Mouse (Mus musculus): ENCODE measurements around the gene 4930524B15Rik.

DNA sequence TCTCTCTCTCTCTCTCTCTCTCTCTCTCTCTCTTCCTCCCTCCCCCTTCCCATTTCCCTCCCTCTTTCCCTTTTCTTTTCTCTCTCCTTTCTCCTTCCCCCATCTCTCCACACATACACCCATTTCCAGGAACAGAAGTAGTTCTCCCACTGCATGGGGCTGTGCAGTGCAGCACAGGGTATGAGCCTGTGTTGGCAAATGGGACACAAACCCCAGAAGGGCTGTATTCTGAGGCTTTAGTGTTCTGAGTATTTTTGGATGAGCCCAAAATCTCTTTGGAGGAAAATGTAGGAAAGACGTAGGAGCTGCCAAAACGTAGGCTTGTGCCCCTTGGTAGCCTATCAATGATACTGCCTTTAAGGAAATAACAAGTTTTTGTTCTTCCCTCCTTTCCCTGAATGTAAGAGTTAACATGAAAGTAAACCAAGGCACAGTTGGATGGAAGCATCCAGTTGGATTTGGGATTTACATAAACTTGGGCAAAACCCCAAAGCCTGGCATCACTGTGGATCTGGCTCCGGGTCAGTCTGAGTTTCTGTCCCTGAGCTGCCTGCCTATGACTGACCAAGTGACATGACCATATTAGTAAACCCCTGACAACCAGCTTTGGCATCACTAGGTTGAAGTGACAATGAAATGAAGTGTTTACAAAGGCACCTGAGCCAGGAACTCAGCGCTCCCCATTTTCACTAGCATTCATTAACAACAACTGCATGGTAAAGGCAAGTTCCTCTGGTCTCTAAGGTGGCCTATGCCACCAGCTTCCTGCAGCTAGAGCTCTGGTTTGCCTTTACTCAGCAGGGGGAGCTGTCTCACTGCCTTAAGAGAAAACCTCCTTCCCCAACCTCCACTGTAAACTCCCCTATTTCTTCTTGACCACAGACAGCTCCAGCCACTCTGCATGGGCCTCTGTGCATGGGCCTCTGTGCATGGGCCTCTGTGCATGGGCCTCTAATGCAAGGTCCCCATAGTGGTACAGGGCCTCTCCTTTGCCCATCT, 23.5 kb upstream of the 4930524B15Rik start:
- TF ChIP-seq CTCF (conservative IDR thresholded peaks at IDR 0.05; ENCODE audit: insufficient read depth, insufficient read length, low read depth, low read length) (peak; percentile 42), POLR2A (IDR thresholded peaks at IDR 0.05; ENCODE audit: low read depth, low read length) (no peak)
